Mouse (Mus musculus): ENCODE data around the gene Katnb1.

GRCm38 (mm10) chr8:95054438-95054837 lies 26.5 kb upstream of the Katnb1 start:
- no peak for TF ChIP-seq CTCF (IDR thresholded peaks at IDR 0.05; ENCODE audit: control insufficient read depth, insufficient read depth, insufficient replicate concordance, low read depth, low read length)
- TF ChIP-seq POLR2A (IDR thresholded peaks at IDR 0.05; ENCODE audit: control insufficient read depth, low read depth, low read length), result no peak

All from testis, adult 2 months (tissue).